Mouse (Mus musculus) limb, embryonic 15.5 days (tissue): Measurements from ENCODE around the gene Add2. TPM values are rescaled to one million over a fixed set of nuclear protein-coding genes. Genes with fewer than 3 reads are reported as not detected.

Source experiments
- ATAC-seq: fragments of 200-750 bp; cut with Nextera tagmentation; 2 replicates; pipeline ENCODE4 v1.8.0; 2017; ENCODE audit warnings: low read depth, moderate TSS enrichment; ENCODE audit not compliant: insufficient number of reproducible peaks, low FRiP score, low TSS enrichment
- H3K27ac ChIP-seq: fragments of 300-500 bp; sonication (generic); 2 replicates; pipeline ENCODE4 v1.5.1; 2015; ENCODE audit warnings: moderate library complexity, mild to moderate bottlenecking, inconsistent platforms
- H3K27me3 ChIP-seq: fragments of 300-500 bp; sonication (generic); 2 replicates; pipeline ENCODE4 v1.6.1; 2015; ENCODE audit warnings: inconsistent platforms
- H3K36me3 ChIP-seq: fragments of 300-500 bp; sonication (generic); 2 replicates; pipeline ENCODE4 v1.6.1; 2015; ENCODE audit warnings: inconsistent platforms
- H3K4me1 ChIP-seq: fragments of 300-500 bp; sonication (generic); 2 replicates; pipeline ENCODE4 v1.6.1; 2015; ENCODE audit warnings: inconsistent platforms
- H3K4me2 ChIP-seq: fragments of 300-500 bp; sonication (generic); 2 replicates; pipeline ENCODE4 v1.6.1; 2015; ENCODE audit warnings: mild to moderate bottlenecking, inconsistent platforms
- H3K4me3 ChIP-seq: fragments of 300-500 bp; sonication (generic); 2 replicates; pipeline ENCODE4 v1.5.1; 2015; ENCODE audit warnings: mild to moderate bottlenecking, inconsistent platforms
- H3K9ac ChIP-seq: fragments of 300-500 bp; sonication (generic); 2 replicates; pipeline ENCODE4 v1.6.1; 2015; ENCODE audit warnings: inconsistent platforms
- H3K9me3 ChIP-seq: fragments of 300-500 bp; sonication (generic); 2 replicates; pipeline ENCODE4 v1.6.1; 2016; ENCODE audit warnings: inconsistent platforms
- WGBS: fragments of 180-500 bp; shearing (Covaris S2); methylation state at CpG from one replicate; pipeline ENCODE4 v1.1.7; 2015; 5-methylcytosine and 5-hydroxymethylcytosine counted together
- polyA plus RNA-seq: library from polyadenylated mRNA; unstranded; fragments of >200 nt; fragmentation: Nextera tagmentation; extraction: Ambion mirVana; gene quantifications from 2 replicates; pipeline ENCODE4 v1.2.1, GENCODE M21; 2015

The Add2 gene
- polyA plus RNA-seq, 1 experiment from 2014 or later = 2.3 TPM

DNA sequence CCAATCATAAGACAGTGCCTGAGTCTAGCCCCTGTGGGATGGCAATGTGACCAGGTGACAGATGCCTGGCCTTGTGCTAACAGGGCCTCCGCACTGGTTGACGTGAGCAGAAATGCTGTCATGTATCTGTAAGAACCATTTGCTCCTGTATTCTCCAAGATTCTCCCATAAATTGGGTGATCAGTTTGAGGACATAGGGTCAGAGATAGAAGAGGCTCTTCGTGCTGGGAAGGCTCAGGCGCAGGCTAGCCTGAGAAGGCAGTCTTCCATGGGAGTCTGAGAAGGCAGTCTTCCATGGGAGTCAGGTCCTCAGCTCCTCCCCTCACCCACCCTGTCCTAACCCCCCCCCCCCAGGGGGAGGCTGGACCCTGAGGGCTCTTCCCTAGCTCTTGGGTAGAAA, 94.6 kb downstream of the Add2 start:
- 84% methylated on average over 4 of the region's 4 CpGs for WGBS

DNA sequence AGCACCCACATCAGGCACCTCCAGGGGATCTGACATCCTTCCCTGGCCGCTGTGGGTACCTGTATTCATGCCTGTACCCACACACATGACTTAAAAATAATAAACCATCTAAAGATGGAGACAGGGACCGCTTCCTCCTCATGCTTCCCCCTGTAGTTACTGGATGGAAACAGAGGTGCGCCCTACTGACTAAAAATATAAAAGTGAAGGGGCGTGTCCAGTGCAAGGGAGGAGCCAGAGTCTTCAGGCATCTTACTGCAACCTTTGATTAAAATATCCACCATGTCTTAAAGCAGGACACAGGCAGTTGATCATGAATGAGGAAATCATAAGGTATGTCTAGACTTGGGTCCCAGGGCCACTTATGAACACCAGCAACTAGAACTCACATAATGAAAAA, 97.3 kb downstream of the Add2 start:
- 81% methylated on average over 4 of the region's 4 CpGs for WGBS
- Histone ChIP-seq H3K27me3 (no peaks in the 10 kb centered on the region), H3K27ac (no peak overlapping the region), H3K4me2 (no peak overlapping the region), H3K4me1 (no peaks in the 10 kb centered on the region), H3K9ac (no peak overlapping the region), H3K4me3 (no peak overlapping the region), H3K36me3 (no peaks in the 10 kb centered on the region), H3K9me3 (no peaks in the 10 kb centered on the region)
- ATAC-seq = no peak

More for the DNA sequence above, 94.6 kb downstream of the Add2 start:
- no peak overlapping the region for H3K9ac ChIP-seq
- H3K4me2 ChIP-seq = no peak overlapping the region
- no peak for ATAC-seq
- no peaks in the 10 kb centered on the region for H3K4me1 ChIP-seq
- no peaks in the 10 kb centered on the region for H3K36me3 ChIP-seq
- no peaks in the 10 kb centered on the region for H3K9me3 ChIP-seq
- H3K27me3 ChIP-seq = no peaks in the 10 kb centered on the region
- H3K27ac ChIP-seq = no peak overlapping the region
- no peak overlapping the region for H3K4me3 ChIP-seq

DNA sequence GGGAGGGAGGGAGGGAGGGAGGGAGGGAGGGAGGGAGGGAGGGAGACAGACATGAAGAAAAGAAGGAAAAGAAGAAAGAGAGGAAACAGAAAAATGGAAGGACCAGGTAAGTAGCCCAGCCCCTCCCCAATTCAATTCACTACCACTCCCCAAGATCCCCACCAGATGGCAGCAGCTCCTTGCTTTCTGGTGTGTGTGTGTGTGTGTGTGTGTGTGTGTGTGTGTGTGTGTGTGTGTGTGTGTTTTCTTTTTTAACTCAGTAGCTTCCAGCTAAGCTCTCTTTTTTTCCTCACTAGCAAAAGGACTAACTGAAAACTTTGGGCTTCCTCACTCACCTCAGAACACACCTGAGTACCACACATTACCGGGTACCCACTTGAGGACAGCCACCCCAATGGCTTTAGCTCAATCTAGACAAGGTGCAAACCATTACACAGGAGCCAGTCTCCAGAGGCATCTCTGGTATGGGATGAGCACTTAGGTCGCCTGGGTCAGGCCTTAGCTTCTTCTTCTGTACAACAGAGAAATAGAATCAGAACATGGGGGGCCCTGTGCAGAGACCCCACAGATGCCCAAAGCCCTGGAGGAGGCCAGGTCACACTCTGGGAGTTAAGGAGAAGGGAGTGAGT, 98.6 kb downstream of the Add2 start:
- 54% methylated on average over 2 of the region's 2 CpGs for WGBS
- ATAC-seq = no peak

DNA sequence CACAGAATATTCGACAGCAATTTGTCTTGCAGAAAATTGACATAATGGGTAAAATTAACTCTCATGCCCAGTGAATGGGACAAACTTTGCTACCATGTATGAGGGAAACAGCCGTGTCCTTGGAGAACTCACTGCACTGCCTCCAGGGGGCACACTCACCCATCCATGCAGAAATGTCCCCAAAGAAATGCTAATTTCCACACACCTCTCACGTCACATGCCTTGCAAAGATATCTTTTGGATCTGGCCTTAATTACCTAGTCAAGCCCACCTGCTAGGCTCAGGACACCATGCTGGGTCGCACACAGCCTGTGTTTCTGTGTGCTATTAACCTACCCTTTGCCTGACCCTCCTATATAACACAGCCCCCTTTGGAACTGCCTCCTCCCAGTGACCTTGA, 100.0 kb downstream of the Add2 start:
- 44% methylated on average over 4 of the region's 4 CpGs for WGBS
- Histone ChIP-seq H3K9ac (no peak overlapping the region), H3K4me2 (no peak overlapping the region), H3K27ac (no peak overlapping the region), H3K4me3 (no peak overlapping the region), H3K9me3 (no peaks in the 10 kb centered on the region), H3K4me1 (no peaks in the 10 kb centered on the region), H3K27me3 (no peaks in the 10 kb centered on the region), H3K36me3 (no peaks in the 10 kb centered on the region)
- ATAC-seq = no peak

More for the DNA sequence above, 98.6 kb downstream of the Add2 start:
- no peaks in the 10 kb centered on the region for H3K9me3 ChIP-seq
- H3K27me3 ChIP-seq = no peaks in the 10 kb centered on the region
- no peak overlapping the region for H3K27ac ChIP-seq
- no peak overlapping the region for H3K9ac ChIP-seq
- no peak overlapping the region for H3K4me2 ChIP-seq
- no peak overlapping the region for H3K4me3 ChIP-seq
- H3K4me1 ChIP-seq = no peaks in the 10 kb centered on the region
- H3K36me3 ChIP-seq = no peaks in the 10 kb centered on the region

DNA sequence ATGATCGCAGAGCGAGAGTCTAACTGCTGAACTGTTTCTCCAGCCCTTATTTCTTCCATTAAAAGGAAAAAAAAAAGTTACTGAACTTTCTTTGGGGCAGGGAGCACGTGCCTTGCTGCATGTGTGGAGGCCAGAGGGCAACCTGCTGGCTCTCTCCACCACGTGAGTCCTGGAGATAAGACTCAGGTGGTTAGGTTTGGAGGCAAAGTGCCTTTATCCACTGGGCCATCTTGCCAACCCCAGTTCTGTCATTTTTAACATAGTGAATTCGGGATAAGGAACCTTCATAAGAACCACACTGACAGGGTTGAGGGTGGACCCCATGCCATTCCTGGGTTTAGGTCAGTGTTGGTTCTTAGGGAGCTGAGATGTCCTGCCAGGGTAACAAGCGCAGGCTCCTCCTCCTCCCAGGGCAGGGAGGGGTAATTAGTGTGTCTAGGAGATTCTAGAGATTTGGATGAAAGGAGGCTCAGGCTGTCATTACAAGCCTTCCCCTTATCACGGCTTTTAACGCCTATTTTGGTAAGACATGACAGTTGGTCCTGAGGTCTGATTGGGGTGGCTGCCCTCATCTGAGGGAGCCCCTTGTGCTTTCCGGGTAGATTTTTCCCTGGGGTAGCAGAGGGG, 101.5 kb downstream of the Add2 start:
- 57% methylated on average over 9 of the region's 9 CpGs for WGBS
- Histone ChIP-seq H3K9me3 (no peaks in the 10 kb centered on the region), H3K36me3 (no peaks in the 10 kb centered on the region), H3K27ac (no peak overlapping the region), H3K4me2 (no peak overlapping the region), H3K4me3 (no peak overlapping the region), H3K4me1 (no peaks in the 10 kb centered on the region), H3K9ac (no peak overlapping the region), H3K27me3 (no peaks in the 10 kb centered on the region)
- ATAC-seq = no peak

DNA sequence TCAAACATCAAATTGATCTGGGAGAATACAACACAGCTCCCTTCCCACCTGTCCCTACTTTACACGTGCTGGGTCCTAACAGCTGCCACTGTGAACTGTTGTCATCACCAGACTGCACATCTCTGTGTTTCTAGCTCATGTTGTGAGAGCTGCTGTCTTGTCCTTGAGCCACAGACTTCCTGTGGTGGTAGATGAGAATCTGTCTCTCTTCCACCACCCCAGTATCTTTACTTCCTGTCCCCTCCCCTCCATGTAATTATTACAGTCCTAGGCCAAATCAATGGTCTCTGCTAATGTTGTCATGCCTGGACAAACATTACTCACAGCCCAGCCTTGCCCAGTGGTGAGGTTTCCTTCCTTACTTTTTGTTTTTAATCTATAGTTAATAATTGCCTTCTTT, 105.4 kb downstream of the Add2 start:
- H3K4me2 ChIP-seq = no peak overlapping the region
- no peak overlapping the region for H3K27ac ChIP-seq
- H3K9me3 ChIP-seq = no peaks in the 10 kb centered on the region
- WGBS = 59% methylated on average over 1 of the region's 1 CpGs
- H3K9ac ChIP-seq = no peak overlapping the region
- no peaks in the 10 kb centered on the region for H3K27me3 ChIP-seq
- no peak for ATAC-seq
- no peaks in the 10 kb centered on the region for H3K36me3 ChIP-seq
- no peaks in the 10 kb centered on the region for H3K4me1 ChIP-seq
- no peak overlapping the region for H3K4me3 ChIP-seq

DNA sequence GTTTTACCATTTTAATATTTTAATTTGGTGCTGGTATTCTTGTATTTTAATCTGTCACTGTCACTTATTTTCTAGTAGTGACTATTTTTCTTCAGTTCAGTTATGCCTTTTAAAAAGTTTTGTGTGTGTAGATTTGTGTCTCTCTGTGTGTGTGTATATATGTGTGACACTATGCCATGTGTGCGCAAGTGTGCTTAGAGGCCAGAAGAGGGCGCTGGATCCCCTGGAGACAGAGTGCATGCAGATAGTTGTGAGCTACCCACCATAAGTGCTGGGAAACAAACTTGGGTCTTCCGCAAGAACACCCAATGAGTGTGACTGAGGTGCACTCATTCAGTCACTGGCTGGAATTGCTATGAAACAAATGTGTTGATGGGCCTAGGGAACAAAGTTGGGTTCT, 107.7 kb downstream of the Add2 start:
- no peaks in the 10 kb centered on the region for H3K27me3 ChIP-seq
- no peak for ATAC-seq
- no peaks in the 10 kb centered on the region for H3K4me1 ChIP-seq
- H3K9me3 ChIP-seq = no peaks in the 10 kb centered on the region
- 88% methylated on average over 3 of the region's 3 CpGs for WGBS
- no peak overlapping the region for H3K9ac ChIP-seq
- no peak overlapping the region for H3K27ac ChIP-seq
- H3K36me3 ChIP-seq = no peaks in the 10 kb centered on the region
- H3K4me3 ChIP-seq = no peak overlapping the region
- no peak overlapping the region for H3K4me2 ChIP-seq

DNA sequence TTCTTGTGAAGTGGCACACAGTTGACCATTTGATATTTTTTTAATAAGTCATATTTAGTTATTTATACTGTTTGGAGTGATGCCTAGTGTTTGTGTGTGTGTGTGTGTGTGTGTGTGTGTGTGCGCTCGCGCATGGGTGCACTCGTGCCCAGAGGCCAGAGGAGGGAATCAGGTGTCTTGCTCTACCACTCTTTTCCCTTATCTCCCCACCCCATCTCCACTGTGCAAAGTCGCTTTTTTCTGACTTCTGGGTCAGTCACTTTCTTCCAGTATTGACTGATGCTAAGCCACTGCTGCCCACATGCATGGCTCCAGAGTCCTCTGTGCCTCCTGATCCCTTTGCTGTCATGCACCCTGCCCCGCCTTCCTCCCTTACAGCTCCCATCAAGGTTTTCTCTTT, 112.8 kb downstream of the Add2 start:
- WGBS = 82% methylated on average over 6 of the region's 6 CpGs
- H3K9ac ChIP-seq = no peak overlapping the region
- no peak overlapping the region for H3K4me3 ChIP-seq
- no peaks in the 10 kb centered on the region for H3K9me3 ChIP-seq
- H3K4me2 ChIP-seq = no peak overlapping the region
- H3K27ac ChIP-seq = no peak overlapping the region
- no peaks in the 10 kb centered on the region for H3K36me3 ChIP-seq
- no peaks in the 10 kb centered on the region for H3K4me1 ChIP-seq
- H3K27me3 ChIP-seq = no peaks in the 10 kb centered on the region
- no peak for ATAC-seq

DNA sequence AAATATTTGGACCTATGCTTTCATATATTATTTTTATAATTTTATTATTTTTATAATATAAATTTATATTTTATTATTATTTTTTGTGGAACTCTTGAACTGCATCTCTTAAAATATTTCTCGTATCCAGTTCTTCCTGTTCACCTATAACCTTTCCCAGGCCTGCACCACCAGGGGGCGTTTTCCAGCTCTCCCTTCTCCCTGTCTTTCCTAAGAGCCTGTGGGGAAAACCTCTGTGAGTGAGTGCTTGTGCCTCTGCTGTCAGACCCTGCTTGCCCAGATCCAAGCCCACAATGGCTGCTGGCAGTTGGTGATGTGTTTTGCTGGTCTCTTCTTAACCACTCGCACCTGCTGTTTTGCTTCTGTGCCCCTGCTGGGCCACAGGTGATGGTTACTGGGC, 113.3 kb downstream of the Add2 start:
- H3K36me3 ChIP-seq = no peaks in the 10 kb centered on the region
- no peak overlapping the region for H3K27ac ChIP-seq
- ATAC-seq = no peak
- H3K9me3 ChIP-seq = no peaks in the 10 kb centered on the region
- no peak overlapping the region for H3K9ac ChIP-seq
- WGBS = 14% methylated on average over 3 of the region's 3 CpGs
- H3K4me3 ChIP-seq = no peak overlapping the region
- H3K4me1 ChIP-seq = no peaks in the 10 kb centered on the region
- no peaks in the 10 kb centered on the region for H3K27me3 ChIP-seq
- no peak overlapping the region for H3K4me2 ChIP-seq

DNA sequence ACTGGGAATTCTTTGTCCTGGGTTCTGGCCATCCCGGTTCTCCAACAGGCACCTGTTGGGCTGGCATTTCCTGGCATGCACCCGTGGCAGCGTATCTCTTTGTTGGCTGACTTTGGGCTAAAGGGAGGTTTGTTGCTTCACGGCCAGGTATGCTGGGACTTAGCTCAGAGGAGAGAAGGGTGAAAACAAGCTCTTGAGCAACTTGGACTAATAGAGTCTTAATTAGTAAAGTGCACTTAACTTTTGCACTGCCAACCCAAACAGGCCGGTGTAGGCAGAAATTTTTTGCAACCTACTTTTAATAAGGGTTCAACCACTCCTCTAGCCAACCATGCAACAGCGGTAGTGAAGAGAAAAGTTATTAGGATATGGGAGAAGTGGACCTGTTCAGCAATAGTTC, 116.5 kb downstream of the Add2 start:
- H3K9ac ChIP-seq = no peak overlapping the region
- no peak overlapping the region for H3K4me3 ChIP-seq
- 85% methylated on average over 6 of the region's 6 CpGs for whole genome bisulfite sequencing
- H3K9me3 ChIP-seq = no peaks in the 10 kb centered on the region
- ATAC-seq = no peak
- H3K27me3 ChIP-seq = no peaks in the 10 kb centered on the region
- H3K36me3 ChIP-seq = no peaks in the 10 kb centered on the region
- H3K4me1 ChIP-seq = no peaks in the 10 kb centered on the region; the same call in 1 of the 2 replicates
- H3K27ac ChIP-seq = no peak overlapping the region
- no peak overlapping the region for H3K4me2 ChIP-seq

DNA sequence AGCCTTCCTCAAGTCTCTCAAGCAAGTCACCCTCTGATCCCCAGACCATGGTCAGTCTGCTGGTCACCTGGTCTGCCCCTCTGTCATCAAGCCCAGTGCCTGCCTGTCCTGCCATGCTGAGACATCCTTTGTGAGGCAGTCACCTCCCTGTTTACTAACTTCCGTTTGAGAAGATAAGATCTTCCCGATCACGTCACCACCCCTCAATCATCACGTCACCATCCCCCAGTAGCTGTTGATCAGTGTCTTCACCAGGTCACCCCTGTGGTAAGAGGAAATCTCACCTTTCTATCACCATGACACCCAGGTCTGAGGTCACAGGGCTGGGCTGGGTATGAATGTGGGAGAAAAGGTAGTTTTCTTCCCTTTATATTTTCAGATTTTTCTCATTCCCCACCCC, 120.0 kb downstream of the Add2 start:
- WGBS = 50% methylated on average over 4 of the region's 4 CpGs
- Histone ChIP-seq H3K4me1 (no peaks in the 10 kb centered on the region; the same call in 1 of the 2 replicates), H3K4me3 (no peak overlapping the region), H3K36me3 (no peaks in the 10 kb centered on the region), H3K27me3 (no peaks in the 10 kb centered on the region), H3K27ac (no peak overlapping the region), H3K9me3 (no peaks in the 10 kb centered on the region), H3K9ac (no peak overlapping the region), H3K4me2 (no peak overlapping the region)
- ATAC-seq = no peak

DNA sequence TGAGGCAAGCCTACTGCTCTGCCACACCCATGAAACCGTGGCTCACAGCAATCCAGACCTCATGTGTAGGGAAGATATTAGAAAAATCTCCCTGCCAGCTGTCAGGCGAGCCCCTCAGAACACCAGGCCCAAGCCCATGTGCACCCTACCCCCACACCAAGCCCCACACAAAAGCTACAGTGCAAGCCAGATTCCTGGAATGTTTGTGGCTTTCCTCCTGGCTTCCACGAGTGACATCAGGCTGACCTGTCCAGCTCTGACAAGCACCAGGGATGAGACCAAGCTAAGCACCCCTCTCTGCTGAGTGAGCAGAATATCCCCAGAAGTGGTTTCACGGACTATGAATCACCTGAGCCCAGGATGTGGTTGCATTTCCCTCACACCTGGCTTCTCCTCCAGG, 120.5 kb downstream of the Add2 start:
- no peak overlapping the region for H3K9ac ChIP-seq
- H3K27me3 ChIP-seq = no peaks in the 10 kb centered on the region
- H3K4me2 ChIP-seq = no peak overlapping the region
- H3K27ac ChIP-seq = no peak overlapping the region
- no peak for ATAC-seq
- no peaks in the 10 kb centered on the region for H3K9me3 ChIP-seq
- 31% methylated on average over 4 of the region's 4 CpGs for WGBS
- H3K4me3 ChIP-seq = no peak overlapping the region
- no peaks in the 10 kb centered on the region for H3K36me3 ChIP-seq
- no peaks in the 10 kb centered on the region; the same call in 1 of the 2 replicates for H3K4me1 ChIP-seq

DNA sequence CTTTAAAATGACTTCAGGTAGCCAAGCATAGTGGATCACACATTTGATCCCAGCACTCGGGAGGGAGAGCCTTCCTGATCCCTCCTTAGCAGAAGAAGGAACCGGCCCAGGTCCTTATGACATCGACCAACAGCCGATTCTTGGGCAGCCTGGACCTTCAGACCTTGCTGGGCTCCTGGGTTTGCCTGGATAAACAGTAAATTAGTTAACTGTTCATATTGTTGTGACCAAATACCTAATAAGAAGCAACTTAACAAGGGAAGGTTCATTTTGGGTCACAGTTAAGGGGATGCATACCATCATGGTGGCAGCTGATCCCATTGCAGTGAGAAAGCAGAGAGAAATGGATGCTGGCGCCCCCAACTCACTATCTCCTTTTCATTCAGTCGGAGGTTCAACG, 124.2 kb downstream of the Add2 start:
- no peak for ATAC-seq
- H3K9ac ChIP-seq = no peak overlapping the region
- no peaks in the 10 kb centered on the region for H3K36me3 ChIP-seq
- no peak overlapping the region for H3K27ac ChIP-seq
- no peak overlapping the region for H3K4me3 ChIP-seq
- H3K27me3 ChIP-seq = no peaks in the 10 kb centered on the region
- peaks cover 9% of the 10 kb centered on the region for H3K4me1 ChIP-seq
- H3K9me3 ChIP-seq = no peaks in the 10 kb centered on the region
- WGBS = 88% methylated on average over 7 of the region's 7 CpGs
- no peak overlapping the region for H3K4me2 ChIP-seq
